In the genomic region with DNA sequence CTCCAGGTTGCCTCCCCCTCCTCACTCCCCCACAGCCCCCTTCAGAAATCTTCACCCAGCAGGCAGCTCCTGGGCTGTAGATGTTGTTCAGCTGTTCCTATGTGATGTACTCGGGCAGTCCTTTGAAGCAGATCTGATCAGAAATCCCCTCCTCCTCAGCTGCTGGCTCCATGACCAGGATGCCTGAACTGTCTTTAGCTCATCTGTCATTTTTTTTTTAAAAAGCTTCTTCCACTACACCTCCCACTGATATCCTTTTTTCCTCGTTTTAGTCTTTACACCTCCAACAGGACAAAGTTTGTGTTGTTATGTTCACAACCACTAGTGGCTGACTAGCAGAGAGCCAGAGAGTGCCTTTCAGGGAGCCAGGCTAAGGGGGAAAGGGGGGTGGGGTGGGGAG, we compare ENCODE assay signal across 8 mouse cellular contexts.
A peak's percentile ranks its signal among the peaks of the same experiment; 100 is the strongest.
DNase-seq lines count a peak whose midpoint lies in the region; ATAC-seq and TF ChIP-seq lines count a peak whose summit lies in the region.

No protein-coding gene starts in this region.

- H3K4me3 ChIP-seq in heart, postnatal 0 days (ENCODE audit: low read depth, low read length) = peak overlapping the region; percentile 60
- peak overlapping the region; percentile 75 for H3K4me3 ChIP-seq in embryonic facial prominence, embryonic 13.5 days
- H3K4me3 ChIP-seq in hindbrain, embryonic 16.5 days (ENCODE audit: low read length) = peak overlapping the region; percentile 82
- peak overlapping the region; percentile 89 for H3K4me3 ChIP-seq in midbrain, embryonic 15.5 days
- no peak overlapping the region for H3K4me3 ChIP-seq in thymus, adult 2 months (ENCODE audit: control insufficient read depth, insufficient read depth, low read length)

- no peak for TF ChIP-seq CTCF in heart, postnatal 0 days (IDR thresholded peaks at IDR 0.05; ENCODE audit: low read depth)
- TF ChIP-seq CTCF in thymus, adult 2 months (IDR thresholded peaks at IDR 0.05; ENCODE audit: borderline replicate concordance, control insufficient read depth, extremely low read depth, insufficient read depth, low read length, poor library complexity) = no peak

- peaks cover 41% of the 10 kb centered on the region for H3K4me1 ChIP-seq in heart, postnatal 0 days (ENCODE audit: control insufficient read depth, insufficient read depth)
- peaks cover 15% of the 10 kb centered on the region; the same call in 1 of the 2 replicates for H3K4me1 ChIP-seq in embryonic facial prominence, embryonic 13.5 days
- H3K4me1 ChIP-seq in hindbrain, embryonic 16.5 days (ENCODE audit: control insufficient read depth, insufficient read depth, low read depth, low read length) = peaks cover 15% of the 10 kb centered on the region
- H3K4me1 ChIP-seq in midbrain, embryonic 15.5 days = peaks cover 38% of the 10 kb centered on the region
- peaks cover 8% of the 10 kb centered on the region; the same call in 1 of the 2 replicates for H3K4me1 ChIP-seq in thymus, adult 2 months (replicated peaks; ENCODE audit: control insufficient read depth, insufficient read depth, low read length)

- peak overlapping the region; percentile 61; the same call in 1 of the 2 replicates for H3K9ac ChIP-seq in heart, postnatal 0 days (replicated peaks; ENCODE audit: low read depth, low read length)
- peak overlapping the region; percentile 86 for H3K9ac ChIP-seq in embryonic facial prominence, embryonic 13.5 days
- peak overlapping the region; percentile 95 for H3K9ac ChIP-seq in hindbrain, embryonic 16.5 days (ENCODE audit: low read depth, low read length)
- H3K9ac ChIP-seq in midbrain, embryonic 15.5 days = peak overlapping the region; percentile 98

- H3K27ac ChIP-seq in heart, postnatal 0 days (ENCODE audit: low read depth) = peak overlapping the region; percentile 74
- H3K27ac ChIP-seq in embryonic facial prominence, embryonic 13.5 days = peak overlapping the region; percentile 93; the same call in 1 of the 2 replicates
- peak overlapping the region; percentile 99 for H3K27ac ChIP-seq in hindbrain, embryonic 16.5 days (ENCODE audit: low read depth, low read length)
- H3K27ac ChIP-seq in midbrain, embryonic 15.5 days = peak overlapping the region; percentile 99
- no peak overlapping the region for H3K27ac ChIP-seq in thymus, adult 2 months (ENCODE audit: control insufficient read depth, insufficient read depth, low read length)

- 0 out of 2 replicates have a peak, but pooled peaks cover 3% of the 10 kb centered on the region for H3K27me3 ChIP-seq in heart, postnatal 0 days (ENCODE audit: control insufficient read depth, insufficient read depth, low read length)
- H3K27me3 ChIP-seq in embryonic facial prominence, embryonic 13.5 days = peaks cover 30% of the 10 kb centered on the region
- H3K27me3 ChIP-seq in hindbrain, embryonic 16.5 days (replicated peaks; ENCODE audit: control insufficient read depth, insufficient read depth, low read length) = no peaks in the 10 kb centered on the region
- peaks cover 18% of the 10 kb centered on the region for H3K27me3 ChIP-seq in midbrain, embryonic 15.5 days (replicated peaks)
- no peaks in the 10 kb centered on the region; the same call in 1 of the 2 replicates for H3K27me3 ChIP-seq in thymus, adult 2 months (ENCODE audit: control insufficient read depth, insufficient read depth, low read length)

- no peak for ATAC-seq in heart, postnatal 0 days (ENCODE audit: insufficient read depth, low read depth)
- no peak for ATAC-seq in embryonic facial prominence, embryonic 13.5 days (ENCODE audit: insufficient number of reproducible peaks, insufficient read depth, low FRiP score, low TSS enrichment, low read depth)
- ATAC-seq in hindbrain, embryonic 16.5 days = 0 out of 2 replicates have a peak, but pooled peaks have one; percentile 0
- ATAC-seq in midbrain, embryonic 15.5 days (replicated peaks) = no peak; the same call in 1 of the 2 replicates

- peak overlapping the region; percentile 94 for H3K4me2 ChIP-seq in heart, postnatal 0 days (ENCODE audit: low read depth, low read length)
- peak overlapping the region; percentile 85 for H3K4me2 ChIP-seq in embryonic facial prominence, embryonic 13.5 days
- peak overlapping the region; percentile 88 for H3K4me2 ChIP-seq in hindbrain, embryonic 16.5 days (ENCODE audit: low read length)
- peak overlapping the region; percentile 85 for H3K4me2 ChIP-seq in midbrain, embryonic 15.5 days

- 5% methylated on average over 2 of the region's 2 CpGs for WGBS in heart, postnatal 0 days
- WGBS in embryonic facial prominence, embryonic 13.5 days = 1% methylated on average over 2 of the region's 2 CpGs
- 3% methylated on average over 2 of the region's 2 CpGs for WGBS in hindbrain, embryonic 16.5 days
- 0% methylated on average over 2 of the region's 2 CpGs for WGBS in midbrain, embryonic 15.5 days
- WGBS in thymus, adult 2 months = 20% methylated on average over 2 of the region's 2 CpGs

- no peak for TF ChIP-seq POLR2A in thymus, adult 2 months (IDR thresholded peaks at IDR 0.05; ENCODE audit: control insufficient read depth, extremely low read depth, insufficient read depth, low read length, poor library complexity)

- H3K36me3 ChIP-seq in heart, postnatal 0 days (replicated peaks; ENCODE audit: control insufficient read depth, insufficient read depth, low read length) = no peaks in the 10 kb centered on the region
- H3K36me3 ChIP-seq in embryonic facial prominence, embryonic 13.5 days = no peaks in the 10 kb centered on the region
- H3K36me3 ChIP-seq in hindbrain, embryonic 16.5 days (ENCODE audit: control insufficient read depth, insufficient read depth, low read length) = no peaks in the 10 kb centered on the region
- no peaks in the 10 kb centered on the region for H3K36me3 ChIP-seq in midbrain, embryonic 15.5 days (replicated peaks)
- no peaks in the 10 kb centered on the region for H3K36me3 ChIP-seq in thymus, adult 2 months (ENCODE audit: control insufficient read depth, insufficient read depth, low read length)

- no peak for TF ChIP-seq EP300 in heart, postnatal 0 days (IDR thresholded peaks at IDR 0.05; ENCODE audit: low read depth)

- no peaks in the 10 kb centered on the region for H3K9me3 ChIP-seq in heart, postnatal 0 days (replicated peaks; ENCODE audit: control insufficient read depth, low read length)
- no peaks in the 10 kb centered on the region for H3K9me3 ChIP-seq in embryonic facial prominence, embryonic 13.5 days
- no peaks in the 10 kb centered on the region for H3K9me3 ChIP-seq in hindbrain, embryonic 16.5 days (ENCODE audit: control insufficient read depth, low read length)
- H3K9me3 ChIP-seq in midbrain, embryonic 15.5 days = no peaks in the 10 kb centered on the region

- DNase-seq in heart, postnatal 0 days (ENCODE audit: low spot score) = no peak
- DNase-seq in heart, postnatal 36 days = no peak
- no peak for DNase-seq in frontal cortex, postnatal 14 days (ENCODE audit: low spot score in 2 of 2)
- DNase-seq in left cerebral cortex, adult 8-10 months (ENCODE audit: low spot score in 2 of 2) = no peak
- no peak for DNase-seq in thymus, adult 2 months

- intact Hi-C loops in heart, postnatal 36 days (cut with DNase I) = no loop called here
